Mouse (Mus musculus) brain, embryonic 14.5 days (tissue): ENCODE data around the gene Iba57.

Source experiments
- CTCF ChIP-seq: fragments of 200-500 bp; IDR thresholded peaks from 2 replicates; pipeline ENCODE4 v1.5.1; 2012; ENCODE audit warnings: inconsistent platforms, mild to moderate bottlenecking, moderate library complexity, borderline replicate concordance; ENCODE audit not compliant: insufficient read depth, insufficient read length; ENCODE audit errors: extremely low read depth
- POLR2A ChIP-seq: fragments of 200-500 bp; IDR thresholded peaks from 2 replicates; pipeline ENCODE4 v1.6.1; 2012; ENCODE audit warnings: mild to moderate bottlenecking, inconsistent platforms, borderline replicate concordance; ENCODE audit not compliant: poor library complexity, insufficient read depth, insufficient read length, severe bottlenecking; ENCODE audit errors: extremely low read depth

DNA sequence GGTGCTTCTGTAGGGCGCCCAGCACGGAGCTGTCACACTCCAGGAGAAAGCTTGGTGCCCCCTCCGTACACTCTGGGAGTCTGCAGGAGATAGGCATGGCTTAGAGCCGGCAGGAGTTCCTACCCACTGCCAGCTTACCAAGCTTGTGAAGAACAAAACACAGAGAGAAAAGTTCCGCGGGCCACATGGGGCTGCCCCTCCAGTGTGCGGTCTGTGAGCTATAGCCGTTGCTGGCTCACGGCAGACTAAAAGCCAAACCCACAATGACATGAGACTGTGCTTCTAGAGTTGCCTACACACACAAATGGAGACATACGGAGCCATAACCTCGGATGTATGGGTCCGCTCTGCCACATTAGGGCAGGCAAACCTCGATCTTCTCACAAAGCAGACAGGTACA lies 4.4 kb downstream of the Iba57 start:
- TF ChIP-seq POLR2A: no peak
- no peak for TF ChIP-seq CTCF
